Comparison of ENCODE assay signal across 10 mouse cellular contexts in the genomic region with DNA sequence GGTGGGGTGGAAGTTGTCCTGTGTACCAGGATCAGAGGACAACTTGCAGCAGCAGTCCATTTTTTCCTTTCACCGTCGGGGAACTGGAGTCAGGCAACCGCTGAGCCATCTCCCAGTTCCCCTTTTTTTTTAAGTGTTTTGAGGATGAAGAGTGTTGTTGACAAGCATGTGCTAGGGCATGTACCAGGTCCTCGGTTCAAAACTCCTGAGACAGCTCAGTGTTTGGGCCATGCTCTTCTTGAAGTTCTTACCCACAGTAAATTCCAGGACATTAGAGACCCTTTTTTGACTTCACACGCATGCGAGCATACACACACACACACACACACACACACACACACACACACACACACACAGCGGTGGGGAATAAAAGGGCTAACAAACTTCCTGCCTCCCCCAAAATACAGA. TPM values are rescaled to one million over a fixed set of nuclear protein-coding genes. Genes with fewer than 3 reads are reported as not detected.
DNase-seq lines count a peak whose midpoint lies in the region; ATAC-seq lines count a peak whose summit lies in the region.
"Had no signal": no experiment of that assay in that cellular context is flagged by ENCODE, and none has a peak within 500 bp of the region (broad histone marks: within the 10 kb centered on the region; RNA-seq: fewer than 3 reads in every experiment).

No protein-coding gene starts in this region.

- WGBS in liver, embryonic 11.5 days, result 50% methylated on average over 7 of the region's 7 CpGs
- 65% methylated on average over 7 of the region's 7 CpGs for WGBS in limb, embryonic 10.5 days

- peak; percentile 40 for DNase-seq in CD4-positive, CD25-positive, alpha-beta regulatory T cell, adult 2 months (ENCODE audit: low read depth, low spot score)
- DNase-seq in liver, embryonic 11.5 days (ENCODE audit: low spot score), result no peak
- no peak for DNase-seq in liver
- DNase-seq in limb, embryonic 10.5 days (ENCODE audit: low spot score), result no peak
- peak; percentile 65 for DNase-seq in thymus, postnatal 14 days
- no peak for DNase-seq in ovary, postnatal 10 days (ENCODE audit: low spot score)
- DNase-seq in layer of hippocampus, postnatal 36 days, result no peak

- H3K4me2 ChIP-seq in liver, embryonic 11.5 days, result no peak overlapping the region
- H3K4me2 ChIP-seq: forebrain, embryonic 15.5 days; neural tube, embryonic 12.5 days had no signal

- H3K27ac ChIP-seq in liver, embryonic 11.5 days (ENCODE audit: low read depth, low read length), result peak overlapping the region; percentile 11
- H3K27ac ChIP-seq in limb, embryonic 10.5 days, result peak overlapping the region; percentile 42; the same call in 1 of the 2 replicates
- H3K27ac ChIP-seq: forebrain, embryonic 15.5 days; neural tube, embryonic 12.5 days had no signal

- peaks cover 30% of the 10 kb centered on the region for H3K4me1 ChIP-seq in liver, embryonic 11.5 days (replicated peaks; ENCODE audit: control insufficient read depth, insufficient read depth, low read length)
- peaks cover 44% of the 10 kb centered on the region for H3K4me1 ChIP-seq in limb, embryonic 10.5 days

- H3K36me3 ChIP-seq in liver, embryonic 11.5 days (ENCODE audit: control insufficient read depth, insufficient read depth, low read length), result peaks cover 23% of the 10 kb centered on the region
- H3K36me3 ChIP-seq in limb, embryonic 10.5 days, result peaks cover 35% of the 10 kb centered on the region

- H3K9ac ChIP-seq in liver, embryonic 11.5 days (ENCODE audit: low read depth, low read length), result no peak overlapping the region
- H3K9ac ChIP-seq: forebrain, embryonic 15.5 days; neural tube, embryonic 12.5 days had no signal

- H3K27me3 ChIP-seq in liver, embryonic 11.5 days (replicated peaks; ENCODE audit: control insufficient read depth, insufficient read depth, low read length), result no peaks in the 10 kb centered on the region
- no peaks in the 10 kb centered on the region for H3K27me3 ChIP-seq in limb, embryonic 10.5 days (ENCODE audit: low read depth, poor library complexity, severe bottlenecking)
- H3K27me3 ChIP-seq: forebrain, embryonic 15.5 days; neural tube, embryonic 12.5 days had no signal

- H3K9me3 ChIP-seq in liver, embryonic 11.5 days (ENCODE audit: control insufficient read depth, low read length), result no peaks in the 10 kb centered on the region
- H3K9me3 ChIP-seq in limb, embryonic 10.5 days (replicated peaks), result no peaks in the 10 kb centered on the region
- H3K9me3 ChIP-seq: forebrain, embryonic 15.5 days; neural tube, embryonic 12.5 days had no signal

- ATAC-seq in CD4-positive, CD25-positive, alpha-beta regulatory T cell, adult 4 months, result no peak
- no peak for ATAC-seq in liver, embryonic 11.5 days (replicated peaks; ENCODE audit: low FRiP score)
- ATAC-seq: forebrain, embryonic 15.5 days had no signal

- H3K4me3 ChIP-seq in liver, embryonic 11.5 days (ENCODE audit: low read depth, low read length), result no peak overlapping the region
- H3K4me3 ChIP-seq in limb, embryonic 10.5 days, result no peak overlapping the region
- H3K4me3 ChIP-seq: forebrain, embryonic 15.5 days; neural tube, embryonic 12.5 days had no signal

RNA-seq across cellular contexts. Expression of a gene that starts 3.8 kb away (rescaled TPM):
- 10 to 100 TPM in 1 of 2 experiments, 1 to 10 TPM in 1; 8.8 to 15.8 TPM for polyA plus RNA-seq in CD4-positive, CD25-positive, alpha-beta regulatory T cell, adult 4 months (2017; shearing (Covaris generic))
- polyA plus RNA-seq in liver, embryonic 11.5 days (2014; fragmentation: Nextera tagmentation; extraction: Ambion mirVana), result 9.3 and 11.7 TPM in 2 replicates
- polyA plus RNA-seq in limb, embryonic 10.5 days (2016; fragmentation: Nextera tagmentation; extraction: Ambion mirVana), result 1.5 and 1.7 TPM in 2 replicates
- total RNA-seq in layer of hippocampus, postnatal 36 days (2021), result 1 to 10 TPM; 6.3 to 9.3 TPM

RNA-seq across cellular contexts. Expression of a gene that starts 49.4 kb away (rescaled TPM):
- polyA plus RNA-seq in CD4-positive, CD25-positive, alpha-beta regulatory T cell, adult 4 months (2017; shearing (Covaris generic)), result 1 to 10 TPM; 6.4 to 6.7 TPM
- 5.1 and 5.9 TPM in 2 replicates for polyA plus RNA-seq in liver, embryonic 11.5 days (2014; fragmentation: Nextera tagmentation; extraction: Ambion mirVana)
- 5.3 and 7.3 TPM in 2 replicates for polyA plus RNA-seq in limb, embryonic 10.5 days (2016; fragmentation: Nextera tagmentation; extraction: Ambion mirVana)
- total RNA-seq in layer of hippocampus, postnatal 36 days (2021), result 10 to 100 TPM; 14.0 to 14.6 TPM

RNA-seq across cellular contexts. Expression of a gene that starts 56.7 kb away (rescaled TPM):
- polyA plus RNA-seq in CD4-positive, CD25-positive, alpha-beta regulatory T cell, adult 4 months (2017; shearing (Covaris generic)), result 1 to 10 TPM; 1.7 to 2.6 TPM
- polyA plus RNA-seq in liver, embryonic 11.5 days (2014; fragmentation: Nextera tagmentation; extraction: Ambion mirVana), result 39.1 and 43.8 TPM in 2 replicates
- 44.5 and 48.3 TPM in 2 replicates for polyA plus RNA-seq in limb, embryonic 10.5 days (2016; fragmentation: Nextera tagmentation; extraction: Ambion mirVana)
- 10 to 100 TPM; 14.5 to 15.9 TPM for total RNA-seq in layer of hippocampus, postnatal 36 days (2021)

Comparison
In these comparisons a context has a peak if more than half of its experiments do, and no peak if none do; other contexts are left out.
1. DNase-seq: peak in CD4-positive, CD25-positive, alpha-beta regulatory T cell, adult 2 months (single experiment) and thymus, postnatal 14 days (single experiment); none in liver, embryonic 11.5 days (single experiment), liver (single experiment), limb, embryonic 10.5 days (single experiment), ovary, postnatal 10 days (single experiment) and layer of hippocampus, postnatal 36 days (0 of 2).
2. RNA of a gene that starts 56.7 kb away (polyA plus RNA-seq): 44.5 to 48.3 TPM in limb, embryonic 10.5 days and 39.1 to 43.8 TPM in liver, embryonic 11.5 days; 1.7 to 2.6 TPM in CD4-positive, CD25-positive, alpha-beta regulatory T cell, adult 4 months; every median in the first group is over 10 times any median in the second.